Mouse (Mus musculus) ES-E14 (cell line): ENCODE data around the gene Gm17577. TPM values are rescaled to one million over a fixed set of nuclear protein-coding genes. Genes with fewer than 3 reads are reported as not detected.
"Not testable (repeated sequence)": the region's sequence is repeated elsewhere in the genome, so short reads cannot be mapped to it uniquely, and the experiment has no call there.

Experiments
- DNase-seq: peaks from one replicate; pipeline ENCODE4 v3.0.0-alpha.2; 2013; ENCODE audit warnings: low read depth, low spot score
- H3K27ac ChIP-seq: 2 replicates; pipeline ENCODE4 v1.5.1; 2012; ENCODE audit warnings: low read depth, mild to moderate bottlenecking, low read length, moderate library complexity, mixed read lengths; ENCODE audit not compliant: poor library complexity, insufficient read depth, severe bottlenecking
- H3K36me3 ChIP-seq: 2 replicates; pipeline ENCODE4 v1.6.1; 2012; ENCODE audit warnings: mild to moderate bottlenecking, low read length, moderate library complexity, mixed read lengths; ENCODE audit not compliant: control insufficient read depth, poor library complexity, insufficient read depth, severe bottlenecking
- H3K4me1 ChIP-seq, 2 experiments: fragments of 150-350 bp in 1 of 2; sonication (generic) in 1 of 2; 2 replicates each; pipeline ENCODE4 v1.6.1; 2012; ENCODE audit warnings: low read length in 2 of 2, mild to moderate bottlenecking in 1 of 2, mixed read lengths in 1 of 2; ENCODE audit not compliant: control insufficient read depth in 2 of 2, insufficient read depth in 2 of 2, poor library complexity in 1 of 2
- H3K4me3 ChIP-seq, 2 experiments: fragments of 150-350 bp in 1 of 2; sonication (generic) in 1 of 2; 2 replicates each; pipeline ENCODE4 v1.5.1; 2012; ENCODE audit warnings: low read length in 2 of 2, low read depth in 1 of 2, mild to moderate bottlenecking in 1 of 2, mixed read lengths in 1 of 2; ENCODE audit not compliant: insufficient read depth in 1 of 2, poor library complexity in 1 of 2, severe bottlenecking in 1 of 2
- H3K9ac ChIP-seq: 2 replicates; pipeline ENCODE4 v1.6.1; 2012; ENCODE audit warnings: low read depth, mild to moderate bottlenecking, low read length, mixed read lengths; ENCODE audit not compliant: poor library complexity, insufficient read depth, severe bottlenecking
- H3K9me3 ChIP-seq: fragments of 150-350 bp; sonication (generic); 2 replicates; pipeline ENCODE4 v1.6.1; 2012; ENCODE audit warnings: low read depth, mild to moderate bottlenecking, low read length; ENCODE audit not compliant: control insufficient read depth, insufficient read depth
- in situ Hi-C, 2 experiments: fragments of 600-800 bp; cut with MboI; formaldehyde crosslinking; loops; one replicate each; pipeline ENCODE4 v1.15.1; 2025; ENCODE audit warnings: low sequenced_read_pairs in 2 of 2, inconsistent platforms in 1 of 2; ENCODE audit not compliant: unreplicated experiment in 2 of 2
- total RNA-seq: library from RNA; depleted of rRNA; stranded (reverse); fragments of 300-350 nt; gene quantifications from 2 replicates; pipeline ENCODE4 v1.2.3, GENCODE M21; 2012; rRNA removed

Gm17577 gene
- not detected in 2 replicates for total RNA-seq

GRCm38 (mm10) chrX:123246807-123247206, at the start of gene Gm17577:
Gene Gm17577, minus strand, starts transcription at chrX:123246907.
- DNase-seq, H3K36me3 ChIP-seq, H3K9me3 ChIP-seq, H3K4me1 ChIP-seq, H3K27ac ChIP-seq, H3K9ac ChIP-seq, in situ Hi-C loops, H3K4me3 ChIP-seq: not testable (repeated sequence)

- H3K4me1 ChIP-seq, H3K27ac ChIP-seq, H3K9ac ChIP-seq, H3K4me3 ChIP-seq, DNase-seq, in situ Hi-C loops, H3K36me3 ChIP-seq, H3K9me3 ChIP-seq: not testable (repeated sequence)
Measured at GRCm38 (mm10) chrX:123222381-123222780, 24.3 kb downstream of the Gm17577 start, which contains the start of gene Srsx. Gene Srsx, minus strand, starts transcription at chrX:123222481.

Other genes starting within 250 kb of the Gm17577 start
- gene Gm17521, start 217.2 kb downstream of the Gm17577 start, total RNA-seq, result not detected in 2 replicates
- 0.36 TPM in 1 of 2 replicates, not detected in the other for gene Cldn34c1, start 143.4 kb downstream of the Gm17577 start, total RNA-seq
- gene Srsx, start 24.4 kb downstream of the Gm17577 start, total RNA-seq, result not detected in 2 replicates